In genomic region chr19:60946656-60947055, GRCm38 (mm10) we compare ENCODE assay signal across 10 mouse cellular contexts. TPM values are rescaled to one million over a fixed set of nuclear protein-coding genes. Genes with fewer than 3 reads are reported as not detected.
DNase-seq lines count a peak whose midpoint lies in the region; ATAC-seq and TF ChIP-seq lines count a peak whose summit lies in the region.
"Had no signal": no experiment of that assay in that cellular context is flagged by ENCODE, and none has a peak within 500 bp of the region (broad histone marks: within the 10 kb centered on the region; RNA-seq: fewer than 3 reads in every experiment).

No protein-coding gene starts in this region.

- peak; percentile 53 for DNase-seq in gastrocnemius, adult 18-20 months (ENCODE audit: low spot score)
- no peak for DNase-seq in gastrocnemius, postnatal 36 days
- DNase-seq in left cerebral cortex, postnatal 14 days (ENCODE audit: low spot score in 2 of 2), result no peak
- no peak for DNase-seq in cerebellum, adult 8-10 months
- DNase-seq in T-cell, adult 2 months (ENCODE audit: low spot score), result no peak

- no peak for TF ChIP-seq POLR2A in cortical plate, adult 2 months (IDR thresholded peaks at IDR 0.05; ENCODE audit: extremely low read depth, insufficient read depth, low read length)

- no peaks in the 10 kb centered on the region for H3K9me3 ChIP-seq in intestine, embryonic 15.5 days
- H3K9me3 ChIP-seq: neural tube, embryonic 15.5 days had no signal

- H3K27me3 ChIP-seq in intestine, embryonic 15.5 days (replicated peaks), result no peaks in the 10 kb centered on the region
- H3K27me3 ChIP-seq: neural tube, embryonic 15.5 days had no signal

- H3K27ac ChIP-seq in cortical plate, adult 2 months (ENCODE audit: insufficient read depth, low read length), result peak overlapping the region; percentile 83
- peak overlapping the region; percentile 51; the same call in 1 of the 2 replicates for H3K27ac ChIP-seq in intestine, embryonic 15.5 days

- no peak for TF ChIP-seq CTCF in cortical plate, adult 2 months (IDR thresholded peaks at IDR 0.05; ENCODE audit: extremely low read depth, insufficient read depth, low read length)

- intact Hi-C loops in gastrocnemius, postnatal 36 days (cut with DNase I), result no loop called here
- intact Hi-C loops in left cerebral cortex, postnatal 14 days (cut with DNase I), result no loop called here

- H3K4me1 ChIP-seq in cortical plate, adult 2 months (ENCODE audit: control insufficient read depth, insufficient read depth, low read length), result no peaks in the 10 kb centered on the region
- H3K4me1 ChIP-seq in intestine, embryonic 15.5 days (replicated peaks), result peaks cover 8% of the 10 kb centered on the region
- H3K4me1 ChIP-seq: neural tube, embryonic 15.5 days had no signal

- H3K4me3 ChIP-seq in cortical plate, adult 2 months (ENCODE audit: insufficient read depth, low read length), result no peak overlapping the region
- H3K4me3 ChIP-seq in intestine, embryonic 15.5 days (replicated peaks), result no peak overlapping the region
- H3K4me3 ChIP-seq: erythroblast, embryonic 14.5 days; neural tube, embryonic 15.5 days had no signal

- ATAC-seq in intestine, embryonic 15.5 days, result no peak
- ATAC-seq in megakaryocyte, adult 5-6 weeks (ENCODE audit: poor library complexity, severe bottlenecking), result peak; percentile 73

- H3K36me3 ChIP-seq in intestine, embryonic 15.5 days, result no peaks in the 10 kb centered on the region
- H3K36me3 ChIP-seq: neural tube, embryonic 15.5 days had no signal

- no peak overlapping the region for H3K4me2 ChIP-seq in intestine, embryonic 15.5 days (replicated peaks)
- H3K4me2 ChIP-seq: neural tube, embryonic 15.5 days had no signal

- 65% methylated on average over 2 of the region's 2 CpGs for WGBS in intestine, embryonic 15.5 days

- no peak overlapping the region for H3K9ac ChIP-seq in intestine, embryonic 15.5 days
- H3K9ac ChIP-seq: neural tube, embryonic 15.5 days had no signal

RNA-seq across cellular contexts. Expression of gene Grk5, which starts 57.1 kb away (rescaled TPM):
- 1 to 10 TPM; 2.0 to 5.9 TPM for total RNA-seq in gastrocnemius, adult 18-20 months (2021)
- 1 to 10 TPM; 3.5 to 4.1 TPM for total RNA-seq in gastrocnemius, postnatal 36 days (2021)
- 5.8 TPM in 2 replicates for polyA plus RNA-seq in cortical plate, adult 2 months (2012; rRNA removed)
- polyA plus RNA-seq in intestine, embryonic 15.5 days (2015; fragmentation: Nextera tagmentation; extraction: Ambion mirVana), result 1.5 and 2.0 TPM in 2 replicates
- 25.9 and 27.6 TPM in 2 replicates for total RNA-seq in megakaryocyte, adult 5-6 weeks (2015)
- total RNA-seq in megakaryocyte, adult 5-6 weeks (2017), result 27.7 and 30.7 TPM in 2 replicates
- 10 to 100 TPM; 14.6 to 17.0 TPM for total RNA-seq in left cerebral cortex, postnatal 14 days (2021)
